Mouse (Mus musculus): ENCODE results near the gene Gnb1. TPM values are rescaled to one million over a fixed set of nuclear protein-coding genes. Genes with fewer than 3 reads are reported as not detected.
A peak's percentile ranks its signal among the peaks of the same experiment; 100 is the strongest.
"Not testable (repeated sequence)": the region's sequence is repeated elsewhere in the genome, so short reads cannot be mapped to it uniquely, and the experiment has no call there.

Gene Gnb1
- polyA plus RNA-seq, 1 experiment = 265 TPM

DNA sequence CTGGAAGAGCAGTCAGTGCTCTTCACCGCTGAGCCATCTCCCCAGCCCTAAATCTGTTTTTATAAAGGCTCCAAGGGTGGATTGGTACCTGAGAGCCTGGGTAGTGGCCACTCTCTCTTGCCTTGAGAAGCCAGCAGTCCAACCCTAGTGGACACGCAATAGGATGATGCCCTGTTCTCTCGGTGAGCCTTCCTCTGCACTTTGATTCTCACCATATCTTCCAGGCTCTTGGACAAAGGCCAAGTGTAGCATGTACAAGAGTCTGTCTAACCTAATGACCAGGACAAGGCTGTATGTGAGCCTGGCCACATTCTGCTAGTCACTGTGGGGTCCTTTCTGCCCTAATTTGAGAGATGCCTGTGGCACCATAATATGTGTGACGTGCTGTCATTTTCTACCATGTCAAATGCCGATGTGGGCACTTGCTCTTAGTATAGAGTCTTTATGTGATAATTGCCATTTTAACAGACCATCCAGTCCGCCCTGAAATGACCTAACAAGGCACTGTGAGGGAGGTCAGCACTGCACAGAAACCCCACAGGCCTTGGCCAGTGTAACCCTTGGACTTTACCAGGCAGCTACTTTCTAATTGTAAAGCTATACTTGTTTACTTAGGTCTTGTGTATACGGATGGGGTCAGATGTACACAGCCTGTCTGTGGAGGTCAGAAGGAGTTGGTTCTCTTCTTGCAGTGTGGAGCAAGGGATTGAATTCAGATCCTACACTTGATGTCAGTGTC is 77.6 kb downstream of the Gnb1 start:
- H3K79me2 ChIP-seq (ENCODE audit: control insufficient read depth, insufficient read depth) = peaks cover 98% of the 10 kb centered on the region
- H3ac ChIP-seq (ENCODE audit: control insufficient read depth, insufficient read length) = no peak overlapping the region
- H3K4me3 ChIP-seq = no peak overlapping the region
- no peaks in the 10 kb centered on the region for H3K36me3 ChIP-seq (ENCODE audit: control insufficient read depth, insufficient read depth)
- TF ChIP-seq E2F4 (IDR thresholded peaks at IDR 0.05; ENCODE audit: insufficient read depth) = no peak
- TF ChIP-seq POLR2A (IDR thresholded peaks at IDR 0.05; ENCODE audit: insufficient read length, low read depth) = no peak
- TF ChIP-seq MYOD1 (IDR thresholded peaks at IDR 0.05; ENCODE audit: control insufficient read depth in 1 of 3, insufficient read length in 2 of 3, low read depth in 2 of 3) = no peak
- no peak for TF ChIP-seq TCF12 (IDR thresholded peaks at IDR 0.05; ENCODE audit: insufficient read depth, poor library complexity, severe bottlenecking)
- TF ChIP-seq MAX (IDR thresholded peaks at IDR 0.05; ENCODE audit: low read depth) = no peak
- TF ChIP-seq MYOG (IDR thresholded peaks at IDR 0.05; ENCODE audit: control insufficient read depth in 1 of 3, insufficient read depth in 1 of 3, insufficient read length in 2 of 3, low read depth in 2 of 3) = no peak
- no peaks in the 10 kb centered on the region for H3K27me3 ChIP-seq (ENCODE audit: control insufficient read depth, insufficient read depth, insufficient read length)
- no peak overlapping the region for H3K4me2 ChIP-seq (ENCODE audit: low read depth)

DNA sequence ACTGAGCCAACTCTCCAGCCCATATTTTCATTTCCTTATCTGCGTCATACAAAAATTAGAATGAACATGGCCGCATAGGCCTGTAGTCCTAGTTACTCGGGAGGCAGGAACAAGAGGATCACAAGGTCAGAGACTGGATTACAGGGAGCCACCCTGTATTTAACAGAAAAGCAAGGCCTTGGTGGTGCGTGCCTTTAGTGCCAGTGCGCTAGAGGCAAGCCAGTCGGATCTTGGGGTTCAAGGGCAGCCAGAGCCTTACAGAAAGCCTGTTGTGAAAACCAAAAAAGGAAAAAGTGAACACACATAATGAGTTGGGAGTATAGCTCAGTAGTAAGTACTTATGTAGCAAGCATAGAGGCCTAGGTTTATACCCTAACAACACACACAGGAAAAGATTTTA is 78.7 kb downstream of the Gnb1 start:
- no peak overlapping the region for H3ac ChIP-seq (ENCODE audit: control insufficient read depth, insufficient read length)
- no peaks in the 10 kb centered on the region for H3K27me3 ChIP-seq (ENCODE audit: control insufficient read depth, insufficient read depth, insufficient read length)
- no peak for TF ChIP-seq USF1 (IDR thresholded peaks at IDR 0.05; ENCODE audit: low read depth)
- no peak for TF ChIP-seq REST (IDR thresholded peaks at IDR 0.05; ENCODE audit: insufficient read depth, insufficient read length)
- TF ChIP-seq E2F4 (IDR thresholded peaks at IDR 0.05; ENCODE audit: insufficient read depth) = no peak
- TF ChIP-seq CEBPB (IDR thresholded peaks at IDR 0.05; ENCODE audit: insufficient read depth, poor library complexity, severe bottlenecking) = no peak
- no peak for TF ChIP-seq POLR2A (IDR thresholded peaks at IDR 0.05; ENCODE audit: insufficient read length, low read depth)
- TF ChIP-seq MYOD1 (IDR thresholded peaks at IDR 0.05; ENCODE audit: control insufficient read depth in 1 of 3, insufficient read length in 2 of 3, low read depth in 2 of 3) = no peak
- H3K4me3 ChIP-seq = no peak overlapping the region
- H3K4me2 ChIP-seq (ENCODE audit: low read depth) = no peak overlapping the region
- no peaks in the 10 kb centered on the region for H3K36me3 ChIP-seq (ENCODE audit: control insufficient read depth, insufficient read depth)
- H3K79me2 ChIP-seq (ENCODE audit: control insufficient read depth, insufficient read depth) = peaks cover 97% of the 10 kb centered on the region

DNA sequence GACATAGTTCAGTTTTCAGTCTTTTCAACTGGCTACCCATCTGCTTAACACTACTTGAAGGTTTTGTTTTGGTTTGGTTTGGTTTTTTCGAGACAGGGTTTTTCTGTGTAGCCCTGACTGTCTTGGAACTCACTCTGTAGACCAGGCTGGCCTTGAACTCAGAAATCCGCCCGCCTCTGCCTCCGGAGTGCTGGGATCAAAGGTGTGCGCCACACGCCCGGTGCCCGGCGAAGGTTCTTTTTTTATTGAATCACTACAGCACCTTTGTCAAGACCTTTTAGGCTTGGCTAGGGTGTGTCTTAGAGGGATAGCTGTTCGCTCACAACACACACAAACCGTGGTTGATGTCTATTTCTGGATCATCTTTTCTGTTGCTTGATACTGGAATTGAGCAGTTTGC is 79.2 kb downstream of the Gnb1 start:
- Histone ChIP-seq H3K79me2 (ENCODE audit: control insufficient read depth, insufficient read depth) (peaks cover 97% of the 10 kb centered on the region), H3K4me2 (ENCODE audit: low read depth) (peak overlapping the region; percentile 64)
- H3K4me3 ChIP-seq; H3K27me3 ChIP-seq (ENCODE audit: control insufficient read depth, insufficient read depth, insufficient read length); H3ac ChIP-seq (ENCODE audit: control insufficient read depth, insufficient read length); H3K36me3 ChIP-seq (ENCODE audit: control insufficient read depth, insufficient read depth): not testable (repeated sequence)

DNA sequence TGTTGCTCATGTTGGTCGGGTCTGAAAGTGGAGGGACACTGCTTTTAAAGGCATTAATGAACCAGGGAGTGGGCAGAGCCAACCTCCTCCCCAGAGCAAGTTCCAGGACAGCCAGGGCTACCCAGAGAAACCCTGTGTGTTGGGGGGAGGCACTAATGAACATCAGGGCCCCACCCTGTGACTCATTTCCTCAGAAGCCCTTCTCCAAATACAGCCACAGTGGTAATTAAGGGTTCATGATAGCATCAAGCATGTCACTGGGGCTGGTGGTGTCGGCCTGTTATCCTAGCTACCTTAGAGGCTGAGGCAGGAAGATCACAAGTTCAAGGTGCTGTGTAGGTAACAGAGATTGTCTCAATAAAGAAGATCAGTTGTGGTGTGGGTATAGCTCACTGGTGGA is 80.3 kb downstream of the Gnb1 start:
- H3K79me2 ChIP-seq (ENCODE audit: control insufficient read depth, insufficient read depth) = peaks cover 95% of the 10 kb centered on the region
- TF ChIP-seq SRF (IDR thresholded peaks at IDR 0.05; ENCODE audit: control insufficient read depth, insufficient read length, low read depth) (no peak), MAX (IDR thresholded peaks at IDR 0.05; ENCODE audit: low read depth) (no peak), MYOD1 (IDR thresholded peaks at IDR 0.05; ENCODE audit: control insufficient read depth in 1 of 3, insufficient read length in 2 of 3, low read depth in 2 of 3) (no peak), E2F4 (IDR thresholded peaks at IDR 0.05; ENCODE audit: insufficient read depth) (no peak), REST (IDR thresholded peaks at IDR 0.05; ENCODE audit: insufficient read depth, insufficient read length) (no peak), POLR2A (IDR thresholded peaks at IDR 0.05; ENCODE audit: insufficient read length, low read depth) (no peak), POLR2AphosphoS2 (IDR thresholded peaks at IDR 0.05; ENCODE audit: insufficient read length, low read depth) (no peak), TCF12 (IDR thresholded peaks at IDR 0.05; ENCODE audit: insufficient read depth, poor library complexity, severe bottlenecking) (no peak), USF1 (IDR thresholded peaks at IDR 0.05; ENCODE audit: low read depth) (no peak), CEBPB (IDR thresholded peaks at IDR 0.05; ENCODE audit: insufficient read depth, poor library complexity, severe bottlenecking) (no peak), TCF3 (IDR thresholded peaks at IDR 0.05; ENCODE audit: insufficient read length, low read depth) (no peak), MYOG (IDR thresholded peaks at IDR 0.05; ENCODE audit: control insufficient read depth in 1 of 3, insufficient read depth in 1 of 3, insufficient read length in 2 of 3, low read depth in 2 of 3) (no peak)
- no peak overlapping the region for H3ac ChIP-seq (ENCODE audit: control insufficient read depth, insufficient read length)
- H3K36me3 ChIP-seq (ENCODE audit: control insufficient read depth, insufficient read depth) = peaks cover 4% of the 10 kb centered on the region
- H3K4me3 ChIP-seq = no peak overlapping the region
- H3K27me3 ChIP-seq (ENCODE audit: control insufficient read depth, insufficient read depth, insufficient read length) = no peaks in the 10 kb centered on the region
- peak overlapping the region; percentile 64 for H3K4me2 ChIP-seq (ENCODE audit: low read depth)

DNA sequence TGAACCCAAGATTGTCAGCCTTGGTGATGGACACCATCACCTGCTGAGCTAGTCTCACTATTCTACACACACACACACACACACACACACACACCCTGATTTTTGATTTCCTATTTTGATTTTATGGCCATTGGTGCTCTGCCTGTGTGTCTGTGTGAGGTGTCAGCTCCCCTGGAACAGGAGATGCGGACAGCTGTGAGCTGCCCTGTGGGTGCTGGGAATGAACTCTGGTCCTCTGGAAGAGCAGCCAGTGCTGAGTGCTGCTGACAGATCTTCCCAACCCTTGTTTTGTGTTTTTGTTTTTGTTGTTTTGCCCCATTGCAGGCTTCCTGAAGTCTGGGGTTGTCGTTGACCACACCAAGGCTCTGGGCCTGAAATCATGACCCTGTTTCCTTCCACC is 82.0 kb downstream of the Gnb1 start:
- peaks cover 12% of the 10 kb centered on the region for H3K36me3 ChIP-seq (ENCODE audit: control insufficient read depth, insufficient read depth)
- H3K4me2 ChIP-seq (ENCODE audit: low read depth) = no peak overlapping the region
- H3K79me2 ChIP-seq (ENCODE audit: control insufficient read depth, insufficient read depth) = peaks cover 81% of the 10 kb centered on the region
- no peaks in the 10 kb centered on the region for H3K27me3 ChIP-seq (ENCODE audit: control insufficient read depth, insufficient read depth, insufficient read length)
- H3ac ChIP-seq (ENCODE audit: control insufficient read depth, insufficient read length) = no peak overlapping the region
- H3K4me3 ChIP-seq = no peak overlapping the region
- TF ChIP-seq MYOD1 (IDR thresholded peaks at IDR 0.05; ENCODE audit: control insufficient read depth in 1 of 3, insufficient read length in 2 of 3, low read depth in 2 of 3) = peak in 1 of 3 experiments; percentile 69
- no peak for TF ChIP-seq TCF3 (IDR thresholded peaks at IDR 0.05; ENCODE audit: insufficient read length, low read depth)
- peak in 2 of 3 experiments; percentile 18 to 51 for TF ChIP-seq MYOG (IDR thresholded peaks at IDR 0.05; ENCODE audit: control insufficient read depth in 1 of 3, insufficient read depth in 1 of 3, insufficient read length in 2 of 3, low read depth in 2 of 3)
